Mouse (Mus musculus): ENCODE measurements at regions not wholly inside any gene's neighbourhood (a gene's known extent, or its start where the extent isn't known, plus 50 kb on each side); places are given as distances from the start of the nearest gene placed in this dataset.

GRCm38 (mm10) chr2:115529878-115530277 is 51.6 kb upstream of the BC052040 start:
- 83% methylated on average over 2 of the region's 2 CpGs for WGBS
- Histone ChIP-seq H3K36me3 (ENCODE audit: insufficient read depth, low read length) (no peaks in the 10 kb centered on the region), H3K9me3 (replicated peaks; ENCODE audit: low read length) (no peaks in the 10 kb centered on the region), H3K4me1 (replicated peaks; ENCODE audit: insufficient read depth, low read length) (no peaks in the 10 kb centered on the region), H3K9ac (ENCODE audit: low read depth, low read length) (no peak overlapping the region), H3K27ac (no peak overlapping the region), H3K4me2 (ENCODE audit: low read length) (no peak overlapping the region), H3K27me3 (ENCODE audit: insufficient read depth, low read length) (no peaks in the 10 kb centered on the region), H3K4me3 (replicated peaks; ENCODE audit: low read depth, low read length) (no peak overlapping the region)
- ATAC-seq (replicated peaks; ENCODE audit: low FRiP score, low read depth) (no peak), DNase-seq (ENCODE audit: low spot score) (no peak)
- TF ChIP-seq CTCF (IDR thresholded peaks at IDR 0.05; ENCODE audit: low read depth) = no peak
